Comparison of ENCODE assay signal across 26 mouse cellular contexts in genomic region chr3:52961661-52962060, GRCm38 (mm10). TPM values are rescaled to one million over a fixed set of nuclear protein-coding genes. Genes with fewer than 3 reads are reported as not detected.
DNase-seq lines count a peak whose midpoint lies in the region; ATAC-seq and TF ChIP-seq lines count a peak whose summit lies in the region.
"Had no signal": no experiment of that assay in that cellular context is flagged by ENCODE, and none has a peak within 500 bp of the region (broad histone marks: within the 10 kb centered on the region; RNA-seq: fewer than 3 reads in every experiment).

No protein-coding gene starts in this region.

- no peak for TF ChIP-seq CTCF in kidney, adult 2 months (conservative IDR thresholded peaks at IDR 0.05; ENCODE audit: insufficient read depth, insufficient read length, low read depth, low read length)

- no peak overlapping the region for H3K9ac ChIP-seq in midbrain, embryonic 14.5 days (replicated peaks; ENCODE audit: low read length)
- H3K9ac ChIP-seq in midbrain, embryonic 11.5 days (ENCODE audit: low read length), result no peak overlapping the region
- no peak overlapping the region for H3K9ac ChIP-seq in liver, embryonic 11.5 days (ENCODE audit: low read depth, low read length)
- H3K9ac ChIP-seq: embryonic facial prominence, embryonic 13.5 days; forebrain, embryonic 13.5 days; hindbrain, embryonic 13.5 days; kidney, embryonic 15.5 days; limb, embryonic 12.5 days; liver, embryonic 12.5 days had no signal

- TF ChIP-seq POLR2A in kidney, adult 2 months (IDR thresholded peaks at IDR 0.05; ENCODE audit: low read depth, low read length), result no peak

- H3K4me1 ChIP-seq in kidney, adult 2 months (ENCODE audit: control insufficient read depth, insufficient read depth, low read length), result no peaks in the 10 kb centered on the region
- 0 out of 2 replicates have a peak, but pooled peaks cover 4% of the 10 kb centered on the region for H3K4me1 ChIP-seq in midbrain, embryonic 14.5 days (ENCODE audit: control insufficient read depth, insufficient read depth, low read length)
- H3K4me1 ChIP-seq in midbrain, embryonic 11.5 days (ENCODE audit: control insufficient read depth, insufficient read depth, low read length), result no peaks in the 10 kb centered on the region
- H3K4me1 ChIP-seq in liver, embryonic 11.5 days (replicated peaks; ENCODE audit: control insufficient read depth, insufficient read depth, low read length), result no peaks in the 10 kb centered on the region

- no peaks in the 10 kb centered on the region for H3K36me3 ChIP-seq in kidney, adult 2 months (ENCODE audit: control insufficient read depth, insufficient read depth, low read length)
- no peaks in the 10 kb centered on the region for H3K36me3 ChIP-seq in midbrain, embryonic 14.5 days (ENCODE audit: control insufficient read depth, insufficient read depth, low read length)
- no peaks in the 10 kb centered on the region for H3K36me3 ChIP-seq in midbrain, embryonic 11.5 days (ENCODE audit: control insufficient read depth, insufficient read depth, low read length)
- no peaks in the 10 kb centered on the region for H3K36me3 ChIP-seq in liver, embryonic 11.5 days (ENCODE audit: control insufficient read depth, insufficient read depth, low read length)
- H3K36me3 ChIP-seq: embryonic facial prominence, embryonic 13.5 days; G1E; hindbrain, embryonic 13.5 days; kidney, embryonic 15.5 days; limb, embryonic 12.5 days; liver, embryonic 12.5 days had no signal

- H3K9me3 ChIP-seq in midbrain, embryonic 14.5 days (ENCODE audit: control insufficient read depth, low read length), result no peaks in the 10 kb centered on the region
- no peaks in the 10 kb centered on the region for H3K9me3 ChIP-seq in midbrain, embryonic 11.5 days (ENCODE audit: control insufficient read depth, low read length)
- H3K9me3 ChIP-seq in liver, embryonic 11.5 days (ENCODE audit: control insufficient read depth, low read length), result no peaks in the 10 kb centered on the region
- H3K9me3 ChIP-seq: hindbrain, embryonic 13.5 days; kidney, embryonic 15.5 days; liver, embryonic 12.5 days had no signal

- H3K27me3 ChIP-seq in kidney, adult 2 months (replicated peaks; ENCODE audit: control insufficient read depth, insufficient read depth, low read length), result no peaks in the 10 kb centered on the region
- H3K27me3 ChIP-seq in midbrain, embryonic 14.5 days (ENCODE audit: control insufficient read depth, insufficient read depth, low read length), result no peaks in the 10 kb centered on the region
- H3K27me3 ChIP-seq in midbrain, embryonic 11.5 days (ENCODE audit: control insufficient read depth, insufficient read depth, low read length), result no peaks in the 10 kb centered on the region
- H3K27me3 ChIP-seq in liver, embryonic 11.5 days (replicated peaks; ENCODE audit: control insufficient read depth, insufficient read depth, low read length), result no peaks in the 10 kb centered on the region
- H3K27me3 ChIP-seq: CH12.LX; forebrain, embryonic 13.5 days; hindbrain, embryonic 13.5 days; kidney, embryonic 15.5 days; limb, embryonic 12.5 days; liver, embryonic 12.5 days; Patski had no signal

- ATAC-seq in CD4-positive, CD25-positive, alpha-beta regulatory T cell, adult 4 months, result no peak
- no peak for ATAC-seq in midbrain, embryonic 14.5 days (ENCODE audit: low FRiP score, low TSS enrichment)
- no peak for ATAC-seq in midbrain, embryonic 11.5 days (ENCODE audit: low FRiP score)
- no peak for ATAC-seq in liver, embryonic 11.5 days (replicated peaks; ENCODE audit: low FRiP score)
- ATAC-seq: forebrain, embryonic 13.5 days; liver, embryonic 12.5 days; Patski had no signal

- H3K4me3 ChIP-seq in kidney, adult 2 months (ENCODE audit: insufficient read depth, low read depth, low read length), result no peak overlapping the region
- no peak overlapping the region for H3K4me3 ChIP-seq in midbrain, embryonic 14.5 days (replicated peaks; ENCODE audit: low read depth, low read length)
- H3K4me3 ChIP-seq in midbrain, embryonic 11.5 days (ENCODE audit: low read depth, low read length), result no peak overlapping the region
- no peak overlapping the region for H3K4me3 ChIP-seq in liver, embryonic 11.5 days (ENCODE audit: low read depth, low read length)
- H3K4me3 ChIP-seq: embryonic facial prominence, embryonic 13.5 days; erythroblast, embryonic 14.5 days; forebrain, embryonic 13.5 days; hindbrain, embryonic 13.5 days; kidney, embryonic 15.5 days; limb, embryonic 12.5 days; liver, embryonic 12.5 days had no signal

- no peak overlapping the region for H3K4me2 ChIP-seq in midbrain, embryonic 14.5 days (ENCODE audit: low read length)
- no peak overlapping the region for H3K4me2 ChIP-seq in midbrain, embryonic 11.5 days
- no peak overlapping the region for H3K4me2 ChIP-seq in liver, embryonic 11.5 days
- H3K4me2 ChIP-seq: embryonic facial prominence, embryonic 13.5 days; forebrain, embryonic 13.5 days; heart, embryonic 11.5 days; hindbrain, embryonic 13.5 days; kidney, embryonic 15.5 days; limb, embryonic 12.5 days; liver, embryonic 12.5 days had no signal

- 67% methylated on average over 3 of the region's 3 CpGs for WGBS in kidney, adult 2 months
- WGBS in midbrain, embryonic 14.5 days, result 86% methylated on average over 3 of the region's 3 CpGs
- 90% methylated on average over 3 of the region's 3 CpGs for WGBS in midbrain, embryonic 11.5 days
- 83% methylated on average over 3 of the region's 3 CpGs for WGBS in liver, embryonic 11.5 days

- H3K27ac ChIP-seq in kidney, adult 2 months (ENCODE audit: insufficient read depth, low read depth, low read length), result no peak overlapping the region
- no peak overlapping the region for H3K27ac ChIP-seq in midbrain, embryonic 14.5 days (replicated peaks; ENCODE audit: low read depth, low read length)
- no peak overlapping the region for H3K27ac ChIP-seq in midbrain, embryonic 11.5 days (ENCODE audit: low read depth, low read length)
- no peak overlapping the region for H3K27ac ChIP-seq in liver, embryonic 11.5 days (ENCODE audit: low read depth, low read length)
- H3K27ac ChIP-seq: embryonic facial prominence, embryonic 13.5 days; forebrain, embryonic 13.5 days; hindbrain, embryonic 13.5 days; kidney, embryonic 15.5 days; limb, embryonic 12.5 days; liver, embryonic 12.5 days had no signal

- peak; percentile 39 for DNase-seq in CD4-positive, CD25-positive, alpha-beta regulatory T cell, adult 2 months (ENCODE audit: low read depth, low spot score)
- DNase-seq in kidney, adult 2 months, result peak; percentile 13
- DNase-seq in kidney, postnatal 36 days, result no peak
- peak; percentile 59 for DNase-seq in midbrain, embryonic 14.5 days
- no peak for DNase-seq in midbrain, embryonic 11.5 days (ENCODE audit: low spot score, missing footprints)
- peak; percentile 41 for DNase-seq in naive thymus-derived CD4-positive, alpha-beta T cell, adult 2 months (ENCODE audit: low read depth)
- DNase-seq in liver, embryonic 11.5 days (ENCODE audit: low spot score), result no peak
- DNase-seq: adrenal gland, adult 2 months; cerebellum, adult 2 months; cerebellum, postnatal 25 days; embryo, embryonic 11 days; gastrocnemius, postnatal 10 days; lung, adult 18-20 months; lung, postnatal 36 days had no signal

RNA-seq across cellular contexts. Expression of gene Cog6, which starts 55.4 kb away (rescaled TPM):
- 10 to 100 TPM; 21.3 to 27.9 TPM for polyA plus RNA-seq in CD4-positive, CD25-positive, alpha-beta regulatory T cell, adult 4 months (2017; shearing (Covaris generic))
- polyA plus RNA-seq in kidney, adult 2 months (2012; rRNA removed), result 21.5 and 22.2 TPM in 2 replicates
- 56.0 and 76.2 TPM in 2 replicates for polyA plus RNA-seq in midbrain, embryonic 14.5 days (2014; fragmentation: Nextera tagmentation; extraction: Ambion mirVana)
- 50.7 and 58.1 TPM in 2 replicates for polyA plus RNA-seq in midbrain, embryonic 11.5 days (2014; fragmentation: Nextera tagmentation; extraction: Ambion mirVana)
- polyA plus RNA-seq in liver, embryonic 11.5 days (2014; fragmentation: Nextera tagmentation; extraction: Ambion mirVana), result 28.7 and 34.3 TPM in 2 replicates

Comparison
In these comparisons a context has a peak if more than half of its experiments do, and no peak if none do; other contexts are left out.
1. DNase-seq: peak in CD4-positive, CD25-positive, alpha-beta regulatory T cell, adult 2 months (single experiment), kidney, adult 2 months (single experiment), midbrain, embryonic 14.5 days (single experiment) and naive thymus-derived CD4-positive, alpha-beta T cell, adult 2 months (single experiment); none in kidney, postnatal 36 days (0 of 2), midbrain, embryonic 11.5 days (single experiment) and liver, embryonic 11.5 days (single experiment).